Mouse (Mus musculus): ENCODE measurements around the gene Htra2.

Gene Htra2

DNA sequence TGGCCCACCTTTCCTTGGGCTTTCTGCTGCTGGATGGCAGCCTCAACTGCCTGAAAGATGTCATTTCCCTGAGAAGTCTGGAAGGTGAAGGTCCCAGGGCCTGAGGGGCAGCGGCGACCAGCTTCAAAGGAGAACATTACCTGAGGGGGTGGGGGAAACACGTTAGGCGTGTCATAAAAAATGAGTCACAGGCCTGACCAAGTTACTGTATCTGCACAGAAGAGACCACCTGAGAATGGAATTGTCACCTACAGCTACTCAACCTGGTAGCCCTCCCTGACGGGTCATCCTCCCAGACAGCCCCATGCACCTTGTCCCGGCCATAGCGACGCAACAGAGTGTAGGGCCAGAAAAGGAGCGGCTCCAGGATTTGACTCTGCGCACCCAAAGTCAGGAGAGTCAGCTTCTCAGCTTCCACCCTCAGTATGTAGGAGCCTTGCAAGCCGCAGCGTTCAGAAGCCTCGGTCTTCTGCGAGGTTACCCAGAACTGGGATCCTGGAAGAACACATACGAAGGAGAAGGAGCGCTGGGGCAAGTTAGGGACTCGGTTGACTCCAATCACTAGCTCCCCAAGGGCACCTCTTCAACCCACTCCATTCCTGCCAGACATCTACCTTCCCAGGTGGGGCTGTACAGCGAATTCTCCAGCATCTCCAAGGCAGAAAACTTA, 23.0 kb downstream of the Htra2 start:
- DNase-seq (ENCODE audit: low spot score) = no peak

DNA sequence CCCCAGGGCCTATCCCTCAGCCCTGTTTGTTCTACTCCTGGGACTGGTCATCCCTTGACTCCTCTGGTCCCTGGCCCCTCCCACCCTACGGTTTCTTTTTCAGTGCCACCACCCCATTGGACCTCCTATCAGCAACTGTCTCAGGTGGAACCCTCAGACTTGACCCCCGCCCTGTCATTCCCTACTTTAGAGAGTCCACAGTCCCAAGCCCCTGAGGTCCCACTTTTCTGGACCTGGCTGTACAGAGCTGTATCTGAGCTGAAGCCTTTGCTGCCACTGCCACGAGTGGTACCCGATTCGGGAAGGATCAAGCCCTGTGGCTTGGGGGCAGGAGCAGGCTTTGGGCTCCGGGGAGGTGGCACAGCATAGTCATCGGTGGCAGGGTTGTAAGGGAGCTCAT, 24.0 kb downstream of the Htra2 start:
- no peak for DNase-seq (ENCODE audit: low spot score)

DNA sequence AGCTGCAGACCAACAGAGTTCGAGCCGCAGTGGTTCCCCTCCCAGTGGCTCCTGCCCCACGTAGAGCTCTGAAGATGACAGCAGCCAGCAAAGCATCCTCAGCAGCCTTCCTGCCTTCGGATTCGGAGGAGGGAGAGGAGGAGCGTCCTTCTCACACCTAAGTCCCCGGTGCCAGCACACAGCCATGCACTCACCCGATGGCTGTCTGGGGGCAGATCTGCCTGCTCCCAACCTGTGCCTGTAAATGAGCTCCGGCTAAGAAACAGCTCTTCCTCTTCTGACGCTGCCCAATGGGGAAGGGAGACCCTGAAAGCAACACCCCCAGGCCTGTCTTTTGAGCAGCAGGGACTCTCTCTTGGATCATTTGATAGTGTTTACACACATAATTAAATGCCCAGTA, 25.3 kb downstream of the Htra2 start:
- no peak for DNase-seq (ENCODE audit: low spot score)

DNA sequence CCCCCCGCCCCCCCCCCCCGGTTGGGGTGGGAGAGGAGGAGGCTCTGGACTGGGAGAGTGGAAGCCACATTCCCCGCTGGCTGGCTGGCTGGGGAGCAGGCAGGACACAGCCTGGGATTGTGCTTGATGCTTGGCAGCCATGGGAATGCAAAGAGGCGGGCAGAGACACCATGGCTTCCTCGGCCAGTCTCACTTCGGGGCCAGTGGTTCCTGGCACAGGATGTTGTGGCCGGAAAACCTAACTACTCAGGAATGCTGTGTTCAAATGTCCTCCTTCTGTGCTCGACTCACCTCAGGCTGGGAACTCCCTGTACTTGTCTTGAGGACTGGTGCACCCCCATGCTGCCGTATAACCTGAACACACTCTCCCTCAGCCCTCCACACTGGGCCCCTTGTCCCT, 27.4 kb downstream of the Htra2 start:
- no peak for DNase-seq (ENCODE audit: low spot score)

DNA sequence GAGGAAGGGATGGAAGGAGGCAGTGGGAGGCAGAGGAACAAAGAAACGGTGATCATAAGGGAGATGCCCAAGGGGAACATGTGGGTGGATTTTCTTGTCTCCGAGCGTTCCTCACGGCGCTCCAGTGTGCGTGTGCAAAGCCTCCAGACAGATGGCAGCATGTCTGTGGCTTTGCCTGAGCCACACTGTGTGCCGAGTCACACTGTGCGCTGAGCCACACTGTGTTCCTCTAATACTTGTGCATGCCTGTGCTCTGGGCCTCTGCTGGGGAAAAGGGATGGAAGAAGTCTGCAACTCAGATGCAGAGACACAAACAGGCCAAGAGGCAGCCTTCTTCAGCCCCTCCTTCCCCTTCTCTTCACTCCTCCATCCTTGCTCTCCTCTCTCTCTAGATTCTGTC, 27.8 kb downstream of the Htra2 start:
- DNase-seq (ENCODE audit: low spot score) = no peak

DNA sequence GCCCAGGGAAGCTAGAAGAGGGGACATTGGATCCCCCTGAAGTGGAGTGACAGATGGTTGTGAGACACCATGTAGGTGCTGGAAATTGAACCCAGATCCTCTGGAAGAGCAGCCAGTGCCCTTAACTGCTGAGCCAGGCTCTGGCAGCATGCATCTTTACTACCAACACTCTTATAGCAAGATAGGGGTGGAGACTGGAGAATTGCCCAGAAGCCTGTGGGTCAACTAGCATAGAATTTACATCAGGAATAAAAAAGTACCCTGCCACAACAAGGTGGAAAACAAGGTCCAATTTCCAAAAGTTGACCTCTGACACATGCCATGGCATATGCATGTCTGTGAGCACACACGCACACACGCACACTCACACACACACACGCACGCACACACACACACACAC, 29.9 kb downstream of the Htra2 start:
- no peak for DNase-seq (ENCODE audit: low spot score)

DNA sequence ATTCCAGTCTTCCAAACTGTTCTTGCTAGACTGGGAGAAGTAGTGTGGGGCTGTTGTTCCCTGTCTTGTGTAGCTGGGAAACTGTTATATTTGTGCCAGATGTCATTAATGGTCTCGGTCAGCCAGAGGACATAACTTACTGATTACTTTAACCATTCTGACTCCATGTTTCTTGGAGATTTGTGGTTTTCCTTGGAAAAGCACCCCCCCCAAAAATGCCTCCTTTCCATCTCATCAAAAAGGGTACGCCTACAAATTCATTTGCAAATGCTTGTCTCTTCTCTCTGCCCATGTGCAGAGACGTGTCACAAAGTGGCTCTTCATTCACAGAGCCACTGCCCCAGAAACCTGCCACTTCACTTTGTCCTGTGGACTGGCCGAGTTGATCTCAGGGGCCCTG, 30.7 kb downstream of the Htra2 start:
- no peak for DNase-seq (ENCODE audit: low spot score)

DNA sequence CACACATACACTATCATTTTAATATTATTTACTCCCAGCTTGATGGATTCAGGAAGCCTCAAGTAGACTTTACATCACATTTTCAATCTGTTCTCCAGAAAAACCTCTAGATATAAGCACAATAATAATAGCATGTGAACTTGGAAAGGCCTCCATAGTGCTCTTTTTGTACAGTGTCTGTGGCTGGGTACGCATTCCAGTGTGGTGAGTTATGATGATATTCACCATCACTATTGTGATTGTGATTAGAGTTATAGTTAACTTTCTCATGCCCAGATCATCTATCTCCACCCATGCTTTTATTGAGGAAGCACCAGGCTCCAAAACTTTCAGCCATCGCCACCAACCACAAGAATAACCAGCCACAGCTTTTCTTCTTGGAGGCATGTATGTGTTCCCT, 31.3 kb downstream of the Htra2 start:
- no peak for DNase-seq (ENCODE audit: low spot score)

DNA sequence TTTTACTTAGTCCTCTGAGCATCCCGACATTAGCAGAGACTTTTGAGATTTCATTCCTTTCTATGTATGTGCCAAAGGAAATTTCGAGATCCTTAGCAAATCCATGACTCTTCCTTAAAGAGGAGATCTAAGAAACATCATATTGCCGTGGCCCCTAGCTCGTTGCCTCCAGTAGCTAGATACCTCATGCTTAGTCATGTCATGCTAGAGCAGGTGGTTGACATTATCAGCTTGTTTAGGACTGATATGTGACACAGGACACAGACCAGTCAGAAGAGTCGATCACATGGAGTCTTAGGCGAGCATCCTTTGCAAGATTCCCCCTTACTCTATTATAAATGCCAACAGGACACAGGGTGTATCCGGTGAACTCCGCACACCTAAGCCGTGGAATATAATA, 32.1 kb downstream of the Htra2 start:
- no peak for DNase-seq (ENCODE audit: low spot score)

DNA sequence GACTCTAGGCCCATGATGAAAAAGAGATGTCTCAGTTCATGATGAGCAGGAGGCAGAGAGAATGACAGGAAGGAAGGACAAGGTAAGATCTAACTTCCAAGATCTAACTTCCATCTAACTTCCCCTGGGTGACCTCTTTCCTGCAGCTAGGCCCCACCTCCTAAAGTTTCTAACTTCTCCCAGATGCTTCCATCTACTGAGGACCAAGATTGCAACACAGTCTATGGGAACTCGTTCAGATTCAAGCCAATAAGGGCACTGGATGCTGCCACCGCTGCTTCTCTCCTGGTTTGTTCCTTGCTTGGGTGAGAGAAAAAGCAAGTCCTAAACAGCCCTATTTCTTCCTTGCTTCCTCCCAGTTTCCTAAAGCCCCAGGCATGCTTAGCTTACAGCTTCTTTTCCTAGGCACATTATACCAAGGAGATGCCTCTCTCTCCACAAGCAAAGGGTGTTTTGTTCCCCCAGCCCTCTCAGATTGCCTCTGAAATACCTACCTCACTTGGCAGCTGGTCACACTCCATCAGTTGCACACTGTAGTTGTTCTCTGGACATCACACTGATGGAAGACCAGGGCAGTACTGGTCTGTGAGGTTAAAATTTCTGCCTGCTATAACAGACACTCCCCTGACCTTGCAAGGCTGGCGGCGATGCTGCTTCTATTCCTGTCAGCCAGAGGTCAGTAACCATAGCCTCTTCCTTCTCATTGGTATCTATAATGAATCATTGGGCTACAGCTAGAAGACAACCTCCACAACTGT, 34.1 kb downstream of the Htra2 start:
- DNase-seq (ENCODE audit: low spot score) = no peak

DNA sequence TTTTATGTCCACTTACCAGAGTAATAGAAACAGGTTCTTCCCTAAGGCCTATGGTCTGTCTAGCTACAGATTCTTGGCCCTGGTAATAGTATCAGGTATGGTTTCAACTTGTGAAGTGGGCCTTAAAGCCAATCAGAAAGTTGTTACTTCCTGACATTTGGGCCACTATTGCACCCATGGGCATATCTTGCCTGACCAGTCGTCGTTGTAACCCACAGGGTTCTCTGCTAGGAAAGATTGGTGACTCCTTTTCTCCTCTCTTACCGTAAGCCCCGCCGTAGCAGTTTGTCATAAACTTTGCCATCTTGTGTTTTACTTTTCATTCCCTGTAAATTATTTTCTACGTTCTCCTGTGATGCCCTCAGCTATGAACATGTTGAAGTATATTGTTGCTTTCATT, 35.0 kb downstream of the Htra2 start:
- no peak for DNase-seq (ENCODE audit: low spot score)

DNA sequence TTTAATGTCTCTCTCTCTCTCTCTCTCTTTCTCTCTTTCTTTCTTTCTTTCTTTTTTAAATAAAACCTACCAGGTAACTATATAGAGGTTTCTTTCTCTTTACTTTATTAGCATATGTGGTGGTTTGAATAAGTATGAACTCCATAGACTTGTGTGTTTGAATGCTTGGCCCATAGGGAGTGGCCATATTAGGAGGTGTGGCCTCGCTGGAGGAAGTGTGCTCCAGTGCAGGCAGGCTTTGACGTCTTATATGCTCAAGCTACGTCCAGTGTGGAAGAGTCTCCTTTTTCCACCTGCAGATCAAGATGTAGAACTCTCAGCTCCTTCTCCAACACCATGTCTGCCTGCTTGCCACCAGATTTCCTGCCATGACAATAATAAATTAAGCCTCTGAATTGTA, 36.0 kb downstream of the Htra2 start:
- DNase-seq (ENCODE audit: low spot score) = no peak

DNA sequence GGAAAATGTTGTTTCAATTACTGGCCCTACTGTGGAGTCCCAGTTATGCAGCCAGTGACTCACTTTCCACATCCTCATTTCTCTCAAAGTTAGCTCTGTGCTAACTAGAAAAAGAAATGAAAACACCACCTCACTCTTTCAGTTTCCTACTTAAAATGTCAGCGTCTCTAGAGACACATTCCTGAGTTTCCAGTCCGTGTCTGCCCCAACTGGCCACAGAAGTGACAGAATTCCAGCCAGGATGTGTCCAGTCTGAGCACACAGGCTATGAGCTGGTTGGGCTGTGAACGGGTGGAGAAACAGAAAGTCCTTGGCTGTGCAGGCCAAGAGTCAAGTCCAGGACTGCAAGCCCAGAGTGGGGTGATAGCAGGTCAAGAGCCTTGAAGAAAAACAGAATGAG, 37.9 kb downstream of the Htra2 start:
- peak; percentile 35 for DNase-seq (ENCODE audit: low spot score)

DNA sequence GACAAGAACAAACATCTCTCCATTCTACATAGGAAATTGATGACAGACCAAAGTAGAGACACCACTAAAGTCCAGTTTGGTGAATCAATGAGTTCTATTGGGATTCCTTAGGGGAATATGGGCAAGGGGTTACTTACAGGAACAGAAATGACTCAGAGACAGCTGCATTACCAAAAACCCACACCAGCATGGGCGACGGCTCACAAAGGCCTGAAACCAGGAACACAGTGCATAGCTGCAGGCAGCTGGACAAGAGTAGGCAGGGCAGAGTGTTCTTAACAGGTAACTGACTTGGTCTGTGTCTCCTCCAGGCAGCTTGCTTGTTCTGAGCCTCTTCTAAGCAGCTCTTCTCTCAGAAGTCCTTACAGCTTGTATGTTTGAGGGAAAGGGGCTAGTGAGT, 39.3 kb downstream of the Htra2 start:
- no peak for DNase-seq (ENCODE audit: low spot score)

DNA sequence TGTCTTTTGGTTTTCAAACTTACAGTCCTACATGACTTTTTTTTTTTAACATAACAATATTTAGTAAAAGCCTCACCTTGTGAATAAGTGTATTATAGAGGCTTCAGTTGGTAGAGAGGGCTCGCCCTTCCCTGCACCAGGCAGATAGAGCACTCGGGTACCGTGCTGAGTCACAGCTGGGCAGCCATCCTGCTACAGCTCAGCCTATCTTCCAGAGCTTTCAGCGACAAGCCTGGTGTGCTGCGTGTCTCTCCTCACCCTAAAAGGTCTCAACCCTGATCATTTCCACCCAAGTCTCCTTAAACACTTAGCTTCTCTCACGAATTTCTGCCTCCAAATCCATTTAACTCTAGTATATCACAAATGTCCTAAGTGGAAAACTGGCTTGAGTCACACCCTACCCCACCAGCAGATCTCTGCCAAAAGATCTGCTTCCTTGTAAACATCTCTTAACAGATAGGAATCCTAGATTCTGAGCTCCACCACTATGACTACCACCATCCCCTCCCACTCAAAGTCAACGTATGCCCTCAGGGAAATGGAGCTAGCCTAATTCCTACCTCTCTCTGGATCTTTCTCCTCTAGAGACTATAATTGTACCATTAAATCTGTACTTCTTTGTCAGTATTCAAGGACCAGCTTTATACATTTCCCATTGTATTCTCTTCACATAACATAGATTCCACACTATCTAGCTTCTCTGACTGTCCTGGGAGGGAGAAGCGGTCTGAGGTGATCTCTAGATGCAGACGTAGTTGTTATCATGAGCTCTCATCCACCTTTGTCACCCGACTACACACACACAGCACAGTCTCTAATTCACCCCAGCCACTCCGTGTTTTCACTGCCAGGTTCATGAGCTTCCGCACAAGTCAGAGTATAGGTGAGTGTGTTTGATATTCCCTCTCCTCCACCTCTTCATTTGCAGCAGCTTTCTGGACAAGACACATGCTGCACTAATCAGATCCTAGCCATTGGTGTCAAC, 40.3 kb downstream of the Htra2 start:
- DNase-seq (ENCODE audit: low spot score) = no peak

DNA sequence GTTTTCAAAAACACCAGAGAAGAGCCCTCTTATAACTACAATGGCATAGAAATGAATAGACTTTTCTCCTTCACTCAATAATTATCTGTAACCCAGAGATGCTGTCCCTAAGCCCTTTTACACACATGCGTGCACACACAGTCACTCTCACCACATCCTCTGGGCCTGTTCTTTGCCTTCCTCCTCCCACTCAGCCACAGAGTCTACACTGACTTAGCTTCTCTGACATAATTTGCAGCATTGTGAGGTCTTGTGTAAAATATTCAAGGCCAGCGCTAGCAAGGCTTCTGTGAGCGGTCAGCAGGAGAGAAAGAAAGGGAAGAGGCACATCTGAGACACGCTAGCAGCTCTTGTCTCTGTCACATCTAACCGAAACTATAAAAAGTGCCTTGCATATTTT, 41.6 kb downstream of the Htra2 start:
- no peak for DNase-seq (ENCODE audit: low spot score)

DNA sequence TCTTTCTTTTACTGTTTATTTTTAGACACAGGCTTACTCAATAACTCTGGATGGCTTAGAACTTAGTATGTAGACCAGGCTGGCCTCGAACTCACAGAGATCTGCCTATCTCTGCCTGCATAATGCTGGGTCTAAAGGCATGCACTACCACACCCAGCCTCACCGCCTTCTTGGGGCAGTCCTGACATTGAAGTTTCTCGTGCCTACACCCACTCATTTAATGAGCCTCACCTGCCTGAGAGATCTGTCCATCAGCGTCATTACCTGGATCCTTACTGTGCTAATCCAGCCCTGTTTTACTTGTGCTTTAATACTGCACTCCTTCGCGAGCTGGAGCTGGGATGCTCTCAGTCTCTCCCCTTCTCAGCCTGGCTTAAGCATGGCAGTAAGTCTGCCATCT, 43.3 kb downstream of the Htra2 start:
- no peak for DNase-seq (ENCODE audit: low spot score)

DNA sequence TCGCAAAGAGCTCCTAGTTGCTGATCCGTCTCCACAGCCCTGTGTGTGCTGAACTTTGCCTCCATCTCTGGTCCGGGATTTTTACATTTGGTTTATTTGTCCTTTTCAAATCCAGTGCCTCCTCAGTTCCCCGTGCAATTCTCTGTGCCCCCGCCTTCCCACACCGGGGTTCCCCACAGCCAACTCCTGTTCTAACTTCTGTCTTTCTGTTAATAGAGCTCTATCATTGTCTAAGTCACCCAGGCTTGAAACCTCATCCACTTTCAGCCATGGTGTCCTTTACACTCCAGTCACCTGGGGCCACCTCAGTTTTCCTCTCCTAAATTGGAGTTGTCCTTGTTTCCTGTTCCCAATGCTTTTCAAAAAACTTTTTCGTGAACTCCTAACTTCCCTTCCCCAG, 43.8 kb downstream of the Htra2 start:
- no peak for DNase-seq (ENCODE audit: low spot score)

DNA sequence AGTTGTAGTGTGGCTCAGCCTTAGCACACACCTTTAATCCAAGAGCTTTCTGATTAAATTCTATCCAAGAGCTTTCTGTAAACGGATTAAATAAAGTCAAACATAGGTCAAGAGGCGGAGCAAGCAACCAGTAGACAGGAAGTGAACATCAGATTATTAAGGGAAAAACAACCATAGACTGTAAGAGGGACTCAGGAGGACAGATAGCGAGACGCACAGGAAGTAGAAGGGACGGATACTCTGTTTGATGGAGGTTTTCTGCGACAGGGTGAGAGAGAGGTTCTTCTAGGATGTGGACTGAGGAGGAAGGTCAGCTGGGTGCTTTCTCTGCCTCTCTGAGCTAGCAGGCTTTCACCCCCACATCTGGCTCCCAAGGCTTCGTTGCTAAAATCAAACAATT, 45.1 kb downstream of the Htra2 start:
- no peak for DNase-seq (ENCODE audit: low spot score)

DNA sequence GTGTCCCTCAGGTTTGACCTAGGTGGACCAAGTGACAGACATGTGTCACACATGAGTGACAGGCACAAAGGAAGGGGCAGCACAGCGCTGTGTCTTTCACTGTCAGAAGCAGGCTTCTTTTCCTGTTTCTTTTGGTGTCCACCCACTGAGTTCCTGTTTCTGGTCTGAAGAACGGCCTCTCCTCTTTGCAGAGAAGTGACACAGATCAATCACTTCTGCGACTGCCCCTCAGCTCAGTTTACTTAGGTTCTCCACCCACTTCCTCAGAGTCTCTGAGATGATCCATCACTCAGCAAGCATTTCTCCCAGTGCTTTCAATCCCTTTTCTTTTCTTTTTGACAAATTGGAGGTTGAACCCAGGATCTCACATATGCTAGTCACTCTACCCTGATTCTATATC, 46.4 kb downstream of the Htra2 start:
- DNase-seq (ENCODE audit: low spot score) = no peak

DNA sequence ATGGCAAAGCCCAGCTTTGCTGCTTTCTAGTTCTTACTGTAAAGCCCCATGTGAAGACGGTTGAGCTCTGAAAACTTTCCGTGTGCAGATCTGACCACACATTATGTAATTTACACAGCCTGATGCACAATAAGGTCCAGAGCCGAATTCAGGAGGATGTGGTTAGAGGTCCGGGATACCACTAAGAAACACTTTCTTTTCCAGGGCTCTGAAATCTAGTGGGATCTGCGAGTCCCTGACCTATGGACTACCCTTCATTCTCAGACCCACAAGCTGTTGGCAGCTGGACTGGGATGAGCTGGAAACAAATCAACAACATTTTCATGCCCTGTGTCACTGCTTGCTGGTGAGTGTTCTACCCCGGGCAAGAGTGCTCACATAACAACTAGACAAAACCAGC, 49.0 kb downstream of the Htra2 start:
- DNase-seq (ENCODE audit: low spot score) = no peak

DNA sequence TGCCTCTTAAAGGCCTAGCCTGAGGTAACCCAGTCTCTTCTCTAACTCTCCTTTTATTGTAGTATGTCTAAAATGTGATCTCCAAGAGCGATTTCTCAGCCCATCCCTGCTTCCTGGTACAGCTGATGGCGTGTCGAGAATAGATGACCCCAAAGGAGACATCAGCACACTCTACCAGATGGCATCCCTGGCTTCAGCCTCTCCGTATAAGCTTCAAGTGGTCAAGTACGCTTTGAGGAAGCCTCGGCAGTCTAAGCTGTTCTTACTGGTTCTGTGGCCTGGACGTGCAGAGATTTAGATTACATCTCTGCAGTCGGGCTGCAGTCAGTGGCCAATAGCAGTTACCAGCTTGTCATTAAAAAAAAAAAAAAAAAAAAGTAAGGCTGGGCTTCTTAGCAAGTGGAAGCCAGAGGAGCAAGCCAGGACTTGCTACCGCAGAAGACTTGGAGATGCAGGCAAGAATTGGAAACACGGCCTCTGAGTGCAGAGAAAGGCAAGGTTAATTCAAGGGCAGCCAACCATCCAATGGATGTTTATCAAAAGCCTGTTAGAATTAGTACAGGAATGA, 49.5 kb downstream of the Htra2 start:
- no peak for DNase-seq (ENCODE audit: low spot score)

DNA sequence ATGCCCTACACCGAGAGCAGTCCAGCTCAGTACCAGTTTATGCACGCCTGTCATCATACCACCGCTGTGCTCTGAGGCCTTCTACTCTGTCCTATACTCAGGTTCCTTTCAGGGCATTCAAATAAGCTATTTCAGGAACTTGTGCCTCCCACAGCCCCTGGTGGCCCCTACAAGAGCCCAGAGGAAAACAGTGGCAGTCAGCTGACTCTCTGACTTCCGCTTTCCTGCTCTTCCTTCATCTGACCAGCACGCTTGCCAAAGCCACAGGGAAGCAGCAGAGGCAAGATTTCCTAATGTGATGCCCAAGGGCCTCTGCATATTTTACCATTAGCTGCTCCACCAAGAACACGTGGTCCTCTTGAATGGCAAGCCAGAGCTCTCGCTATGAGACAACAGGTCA, 50.2 kb downstream of the Htra2 start:
- no peak for DNase-seq (ENCODE audit: low spot score)

Data from ovary, postnatal 36 days (tissue).